Mouse (Mus musculus): Measurements from ENCODE around the gene Zfp53. TPM values are rescaled to one million over a fixed set of nuclear protein-coding genes. Genes with fewer than 3 reads are reported as not detected.
"Not testable (repeated sequence)": the region's sequence is repeated elsewhere in the genome, so short reads cannot be mapped to it uniquely, and the experiment has no call there.

The Zfp53 gene
- polyA plus RNA-seq, 1 experiment from 2014 or later: 11.2 TPM

DNA sequence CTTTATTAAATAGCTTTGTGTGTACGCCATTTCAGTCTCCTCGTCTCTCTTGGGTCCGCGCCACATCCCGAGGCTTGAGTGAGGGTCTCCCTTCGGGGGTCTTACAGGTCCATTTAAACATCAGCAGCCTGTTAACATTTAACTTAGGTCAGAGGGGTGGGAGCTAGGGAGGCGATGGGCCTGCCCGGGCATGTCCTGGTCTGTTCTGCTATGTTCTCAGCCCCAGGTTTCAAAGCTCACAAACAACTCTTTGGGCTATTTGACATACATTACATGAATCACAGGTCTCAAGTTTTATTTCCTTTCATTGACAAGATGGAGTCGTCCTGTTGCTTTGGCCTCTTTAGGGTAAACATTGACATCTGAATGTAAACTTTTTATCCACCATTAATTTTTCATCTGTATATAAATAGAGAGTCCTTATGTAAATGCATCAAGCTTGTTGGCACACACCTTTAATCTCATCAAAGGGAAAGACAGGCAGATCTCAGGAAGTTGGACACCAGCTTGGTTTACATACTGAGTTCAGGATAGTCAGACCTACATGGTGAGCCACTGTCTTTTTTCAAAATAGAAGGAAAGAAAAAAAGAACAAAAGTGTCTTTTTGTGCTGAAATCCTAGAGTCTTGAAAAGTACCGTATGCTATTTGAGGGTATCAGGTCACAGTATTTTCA, 10.6 kb upstream of the Zfp53 start:
- not testable (repeated sequence) for H3K4me2 ChIP-seq; H3K36me3 ChIP-seq; H3K27ac ChIP-seq; H3K9me3 ChIP-seq (replicated peaks); ATAC-seq (replicated peaks; ENCODE audit: low FRiP score); H3K4me1 ChIP-seq; H3K4me3 ChIP-seq (replicated peaks); H3K9ac ChIP-seq; H3K27me3 ChIP-seq
- 77% methylated on average over 10 of the region's 10 CpGs for WGBS

DNA sequence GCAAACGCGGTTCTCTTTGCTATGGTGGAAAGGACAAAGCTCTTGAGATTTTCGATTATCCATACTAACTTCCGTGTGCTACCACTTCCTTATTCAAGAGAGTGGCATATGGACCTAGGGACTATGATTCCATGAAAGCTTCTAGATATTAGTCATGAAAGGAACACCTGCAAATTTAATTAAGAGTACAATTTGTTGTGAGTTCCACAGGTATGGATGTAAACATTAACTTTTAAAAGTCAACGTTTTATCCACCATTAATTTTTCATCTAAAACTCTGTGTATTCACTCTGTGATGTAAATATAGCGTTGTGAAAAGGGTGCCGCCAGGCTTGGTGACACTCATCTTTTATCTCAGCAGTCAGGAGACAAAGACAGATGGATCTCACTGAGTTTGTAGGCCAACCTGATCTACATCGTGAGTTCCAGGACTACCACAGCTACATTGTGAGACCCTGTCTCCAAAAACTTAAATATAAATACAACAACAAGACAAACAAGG, 753 bp downstream of the Zfp53 start:
- no peaks in the 10 kb centered on the region for H3K9me3 ChIP-seq (replicated peaks)
- H3K9ac ChIP-seq: peak overlapping the region; percentile 72
- peak overlapping the region; percentile 71 for H3K4me2 ChIP-seq
- 13% methylated on average over 8 of the region's 8 CpGs for WGBS
- 0 out of 2 replicates have a peak overlapping the region, but pooled peaks have one; percentile 92 for H3K27ac ChIP-seq
- peaks cover 9% of the 10 kb centered on the region; the same call in 1 of the 2 replicates for H3K4me1 ChIP-seq
- ATAC-seq (replicated peaks; ENCODE audit: low FRiP score): no peak
- H3K4me3 ChIP-seq (replicated peaks): peak overlapping the region; percentile 76
- no peaks in the 10 kb centered on the region for H3K27me3 ChIP-seq
- H3K36me3 ChIP-seq: peaks cover 8% of the 10 kb centered on the region

DNA sequence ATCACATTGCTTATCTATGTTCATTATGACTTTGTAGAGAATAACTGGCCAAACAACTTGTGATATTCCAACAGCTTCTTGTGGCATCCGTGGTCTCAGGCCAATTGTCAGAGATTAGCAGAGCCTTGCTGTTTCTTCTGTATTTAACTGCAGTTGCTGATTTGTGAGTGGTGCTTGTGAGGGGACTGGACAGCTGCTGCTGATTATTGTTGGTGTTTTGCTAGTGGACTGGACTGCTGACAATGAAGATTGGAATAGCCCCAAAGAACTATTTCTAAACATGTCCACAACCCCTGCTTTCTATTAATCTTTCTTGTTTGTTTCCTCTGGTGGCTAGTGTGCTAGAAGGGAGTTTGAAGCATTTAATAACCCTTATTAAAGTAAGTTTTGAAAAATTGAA, 12.6 kb downstream of the Zfp53 start:
- ATAC-seq (replicated peaks; ENCODE audit: low FRiP score): no peak
- H3K4me2 ChIP-seq: no peak overlapping the region
- no peaks in the 10 kb centered on the region for H3K4me1 ChIP-seq
- no peak overlapping the region for H3K9ac ChIP-seq
- WGBS: 82% methylated on average over 1 of the region's 1 CpGs
- peaks cover 18% of the 10 kb centered on the region for H3K36me3 ChIP-seq
- H3K4me3 ChIP-seq (replicated peaks): no peak overlapping the region
- no peaks in the 10 kb centered on the region for H3K27me3 ChIP-seq
- no peak overlapping the region for H3K27ac ChIP-seq
- H3K9me3 ChIP-seq (replicated peaks): no peaks in the 10 kb centered on the region

DNA sequence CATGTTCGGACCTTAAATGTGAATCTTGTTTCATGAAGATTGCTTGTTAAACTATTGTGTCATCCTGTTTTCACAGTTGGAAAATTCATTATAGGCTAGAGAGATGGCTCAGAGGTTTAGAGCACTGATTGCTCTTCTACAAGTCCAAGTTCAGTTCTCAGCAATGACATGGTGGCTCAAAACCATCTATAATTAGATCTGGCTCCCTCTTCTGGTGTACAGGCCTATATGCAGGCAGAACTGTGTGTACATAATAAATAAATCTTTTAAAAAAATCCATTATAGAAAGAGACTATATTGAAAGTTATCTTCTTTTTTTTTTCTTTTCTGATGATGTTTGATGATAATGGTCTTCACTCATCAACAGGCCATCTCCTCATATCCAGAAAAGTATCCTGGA, 15.7 kb downstream of the Zfp53 start:
- 96% methylated on average over 1 of the region's 1 CpGs for WGBS
- H3K4me2 ChIP-seq: no peak overlapping the region
- ATAC-seq (replicated peaks; ENCODE audit: low FRiP score): no peak
- H3K4me1 ChIP-seq: no peaks in the 10 kb centered on the region
- no peak overlapping the region for H3K27ac ChIP-seq
- H3K36me3 ChIP-seq: peaks cover 29% of the 10 kb centered on the region
- H3K27me3 ChIP-seq: no peaks in the 10 kb centered on the region
- H3K9me3 ChIP-seq (replicated peaks): no peaks in the 10 kb centered on the region
- no peak overlapping the region for H3K4me3 ChIP-seq (replicated peaks)
- H3K9ac ChIP-seq: no peak overlapping the region

DNA sequence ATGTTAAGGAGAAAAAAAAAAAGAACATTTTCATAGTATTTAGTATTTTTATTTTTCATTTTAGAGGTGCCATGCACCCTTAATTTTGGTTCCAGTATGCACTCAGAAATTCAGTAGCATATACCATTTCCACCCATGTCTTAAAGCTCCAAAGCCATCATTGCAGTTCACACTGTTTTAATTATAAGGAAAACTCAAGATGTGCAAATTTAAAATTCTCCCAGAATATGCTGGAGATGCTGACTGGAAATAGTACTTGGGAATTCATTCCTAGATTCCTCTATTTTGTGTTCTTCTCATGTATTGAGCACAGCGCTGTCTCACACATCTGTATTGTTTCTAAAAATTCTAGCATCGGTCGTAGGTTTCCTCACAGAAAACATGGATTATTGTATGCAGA, 17.5 kb downstream of the Zfp53 start:
- Histone ChIP-seq H3K27me3 (no peaks in the 10 kb centered on the region), H3K9ac (no peak overlapping the region), H3K27ac (no peak overlapping the region), H3K4me1 (no peaks in the 10 kb centered on the region), H3K4me2 (no peak overlapping the region), H3K36me3 (peaks cover 39% of the 10 kb centered on the region), H3K4me3 (replicated peaks) (no peak overlapping the region), H3K9me3 (replicated peaks) (no peaks in the 10 kb centered on the region)
- WGBS: 98% methylated on average over 3 of the region's 3 CpGs
- ATAC-seq (replicated peaks; ENCODE audit: low FRiP score): no peak

DNA sequence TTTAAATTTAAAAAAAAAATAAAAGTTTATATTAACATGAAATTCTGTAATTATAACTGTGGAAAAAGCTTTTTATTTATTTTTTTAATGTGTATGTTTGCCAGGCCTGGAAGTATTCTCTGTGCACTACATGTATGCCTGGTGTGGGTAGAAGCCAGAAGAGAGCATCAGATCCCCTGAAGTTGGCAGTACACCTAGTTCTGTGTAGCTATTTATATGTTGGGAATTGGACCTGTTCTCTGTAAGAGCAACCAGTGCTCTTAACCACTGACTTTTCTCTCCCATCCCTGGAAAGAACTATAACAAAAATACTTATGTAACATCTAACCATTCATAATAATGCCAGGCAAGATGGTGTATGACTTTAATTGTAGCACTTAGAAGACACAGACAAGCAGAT, 21.0 kb downstream of the Zfp53 start:
- H3K27me3 ChIP-seq: no peaks in the 10 kb centered on the region
- H3K4me1 ChIP-seq: no peaks in the 10 kb centered on the region
- ATAC-seq (replicated peaks; ENCODE audit: low FRiP score): no peak
- H3K4me3 ChIP-seq (replicated peaks): no peak overlapping the region
- peaks cover 43% of the 10 kb centered on the region for H3K36me3 ChIP-seq
- H3K4me2 ChIP-seq: no peak overlapping the region
- H3K9me3 ChIP-seq (replicated peaks): no peaks in the 10 kb centered on the region
- H3K27ac ChIP-seq: no peak overlapping the region
- H3K9ac ChIP-seq: no peak overlapping the region

DNA sequence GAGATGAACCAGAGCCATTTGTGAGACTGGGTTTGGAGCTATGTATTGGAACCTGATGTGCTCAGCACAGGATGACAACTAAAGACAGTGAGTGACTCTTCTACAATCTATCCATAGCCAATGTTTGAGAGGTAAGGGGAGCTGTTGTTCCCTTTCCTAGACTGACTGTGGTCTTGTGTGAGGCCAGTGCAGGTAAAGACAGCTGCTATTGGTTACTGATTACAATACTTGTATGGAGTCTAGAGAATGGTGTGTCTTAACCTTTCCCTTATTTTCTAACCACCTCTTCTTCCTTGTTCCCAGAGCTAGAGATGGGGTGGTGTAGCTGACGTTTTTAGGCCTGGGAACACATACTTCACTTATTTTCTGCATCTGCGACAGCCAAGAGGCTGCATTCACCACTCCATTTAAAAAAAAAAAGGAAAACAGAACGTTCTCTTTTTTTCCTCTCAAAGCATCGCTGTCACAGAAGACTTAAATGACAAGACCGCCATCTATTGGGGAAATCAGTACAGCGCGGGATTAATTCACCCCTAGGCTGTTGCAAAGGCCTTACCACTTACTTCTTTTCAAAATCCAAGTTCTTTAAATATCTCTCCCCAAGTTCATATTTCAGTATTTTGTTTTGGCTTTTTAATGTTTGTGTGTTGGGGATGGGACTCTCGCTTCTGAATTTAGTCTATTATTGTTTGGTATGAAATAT, 26.8 kb downstream of the Zfp53 start:
- H3K4me3 ChIP-seq (replicated peaks): peak overlapping the region; percentile 62
- peaks cover 12% of the 10 kb centered on the region for H3K36me3 ChIP-seq
- H3K9me3 ChIP-seq (replicated peaks): no peaks in the 10 kb centered on the region
- peak overlapping the region; percentile 82 for H3K4me2 ChIP-seq
- peak overlapping the region; percentile 61; the same call in 1 of the 2 replicates for H3K9ac ChIP-seq
- ATAC-seq (replicated peaks; ENCODE audit: low FRiP score): peak; percentile 77
- no peaks in the 10 kb centered on the region for H3K27me3 ChIP-seq
- WGBS: 2% methylated on average over 8 of the region's 8 CpGs
- H3K27ac ChIP-seq: peak overlapping the region; percentile 96
- peaks cover 5% of the 10 kb centered on the region; the same call in 1 of the 2 replicates for H3K4me1 ChIP-seq

DNA sequence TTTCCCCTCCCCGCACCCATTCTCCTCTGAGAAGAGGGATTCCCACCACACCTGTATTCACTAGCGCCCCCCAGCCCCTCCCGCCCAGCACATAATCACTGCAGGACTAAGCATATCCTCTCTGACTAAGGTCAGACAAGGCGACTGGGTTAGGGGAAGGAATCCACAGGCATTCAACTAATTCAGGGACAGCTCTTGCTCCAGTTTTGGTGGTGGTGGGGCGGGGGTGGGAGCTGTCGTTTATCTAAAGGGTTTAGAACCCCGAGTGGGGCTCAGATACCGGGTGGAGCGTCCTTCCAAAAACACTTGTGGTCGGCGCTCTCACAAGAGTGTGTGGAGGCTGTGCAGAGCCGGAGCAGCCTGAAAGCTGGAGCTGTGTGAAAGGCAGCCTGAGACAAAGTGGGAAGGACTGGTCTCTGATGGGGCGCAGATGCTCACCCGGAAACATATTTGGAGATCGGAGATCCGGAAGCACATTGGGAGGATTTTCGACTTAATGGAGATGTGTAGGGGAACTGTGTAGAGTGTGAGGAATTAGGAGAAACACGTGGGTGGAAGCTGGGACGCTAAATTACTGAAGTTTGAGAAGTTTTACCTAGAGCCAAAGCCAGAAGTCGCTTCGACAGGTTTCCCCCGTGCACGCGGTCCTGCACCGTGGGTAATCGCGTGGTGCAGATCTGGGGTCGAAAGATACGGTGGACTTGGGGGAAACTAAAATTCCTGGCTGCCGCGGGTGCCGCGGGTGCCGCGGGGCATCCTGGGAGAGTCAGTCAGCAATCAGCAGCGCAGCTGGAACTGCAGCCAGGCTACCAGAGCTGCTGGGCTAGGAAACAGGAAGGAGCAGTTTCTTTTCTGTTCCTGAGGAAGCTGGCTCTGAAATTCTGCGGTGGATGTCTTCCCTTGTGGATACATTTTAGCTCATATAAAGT, 27.7 kb downstream of the Zfp53 start:
- H3K4me3 ChIP-seq (replicated peaks): peak overlapping the region; percentile 62
- no peaks in the 10 kb centered on the region for H3K27me3 ChIP-seq
- H3K4me1 ChIP-seq: peaks cover 5% of the 10 kb centered on the region; the same call in 1 of the 2 replicates
- H3K27ac ChIP-seq: peak overlapping the region; percentile 96
- H3K4me2 ChIP-seq: peak overlapping the region; percentile 82
- H3K36me3 ChIP-seq: peaks cover 5% of the 10 kb centered on the region; the same call in 1 of the 2 replicates
- under 1% methylated on average over 37 of the region's 37 CpGs for WGBS
- no peaks in the 10 kb centered on the region for H3K9me3 ChIP-seq (replicated peaks)
- H3K9ac ChIP-seq: peak overlapping the region; percentile 61
- ATAC-seq (replicated peaks; ENCODE audit: low FRiP score): peak; percentile 94

DNA sequence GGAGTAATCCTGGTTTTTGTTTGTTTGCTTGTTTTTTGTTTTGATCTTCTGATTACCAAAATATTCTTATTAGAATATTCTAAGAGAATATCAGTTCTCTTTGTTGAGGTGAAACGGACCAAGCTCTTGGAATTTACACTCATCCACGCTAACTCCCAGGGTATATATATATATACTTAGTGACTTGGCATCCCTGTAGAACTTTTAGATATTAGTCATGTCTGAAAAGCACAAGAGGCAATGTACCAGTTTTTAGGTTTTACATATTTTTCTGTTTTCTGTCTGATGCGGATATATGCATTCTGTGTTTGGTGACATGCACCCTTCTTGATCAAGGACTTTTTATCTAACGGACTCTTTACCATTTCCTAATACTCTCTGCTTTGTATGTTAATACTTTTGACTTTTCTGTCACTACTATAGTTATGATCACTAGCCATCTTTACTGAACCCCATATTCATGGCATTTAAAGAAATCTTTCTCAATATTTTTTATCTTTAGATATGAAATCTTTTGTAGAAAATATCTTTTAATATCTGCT, 28.4 kb downstream of the Zfp53 start:
- peaks cover 2% of the 10 kb centered on the region; the same call in 1 of the 2 replicates for H3K36me3 ChIP-seq
- ATAC-seq (replicated peaks; ENCODE audit: low FRiP score): no peak
- peaks cover 5% of the 10 kb centered on the region; the same call in 1 of the 2 replicates for H3K4me1 ChIP-seq
- 36% methylated on average over 4 of the region's 4 CpGs for WGBS
- H3K4me3 ChIP-seq (replicated peaks): peak overlapping the region; percentile 62
- H3K9me3 ChIP-seq (replicated peaks): no peaks in the 10 kb centered on the region
- H3K27ac ChIP-seq: peak overlapping the region; percentile 96
- peak overlapping the region; percentile 82 for H3K4me2 ChIP-seq
- peak overlapping the region; percentile 61; the same call in 1 of the 2 replicates for H3K9ac ChIP-seq
- no peaks in the 10 kb centered on the region for H3K27me3 ChIP-seq

DNA sequence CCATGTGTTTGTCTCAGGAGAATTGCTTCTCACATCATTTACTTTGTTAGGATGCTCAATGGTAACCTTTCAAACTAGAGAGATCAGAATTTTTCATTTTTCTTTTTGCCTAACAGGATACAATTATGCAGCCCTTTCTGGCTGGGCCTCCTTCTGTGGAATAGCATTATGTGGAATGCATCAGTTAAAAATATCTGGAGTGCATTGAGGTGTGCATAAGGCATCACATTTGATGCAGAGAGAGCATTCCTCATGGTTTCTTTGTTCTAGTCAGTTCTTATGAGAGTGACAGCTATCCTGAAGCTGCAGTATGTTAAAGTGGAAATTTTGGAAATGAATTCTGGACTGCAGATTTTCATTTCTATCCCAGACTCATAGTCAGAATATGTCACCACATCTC, 37.5 kb downstream of the Zfp53 start:
- Histone ChIP-seq H3K4me3 (replicated peaks) (no peak overlapping the region), H3K36me3 (no peaks in the 10 kb centered on the region), H3K27me3 (no peaks in the 10 kb centered on the region), H3K9me3 (replicated peaks) (no peaks in the 10 kb centered on the region), H3K9ac (no peak overlapping the region), H3K4me1 (peaks cover 3% of the 10 kb centered on the region), H3K27ac (no peak overlapping the region), H3K4me2 (no peak overlapping the region)
- ATAC-seq (replicated peaks; ENCODE audit: low FRiP score): no peak

DNA sequence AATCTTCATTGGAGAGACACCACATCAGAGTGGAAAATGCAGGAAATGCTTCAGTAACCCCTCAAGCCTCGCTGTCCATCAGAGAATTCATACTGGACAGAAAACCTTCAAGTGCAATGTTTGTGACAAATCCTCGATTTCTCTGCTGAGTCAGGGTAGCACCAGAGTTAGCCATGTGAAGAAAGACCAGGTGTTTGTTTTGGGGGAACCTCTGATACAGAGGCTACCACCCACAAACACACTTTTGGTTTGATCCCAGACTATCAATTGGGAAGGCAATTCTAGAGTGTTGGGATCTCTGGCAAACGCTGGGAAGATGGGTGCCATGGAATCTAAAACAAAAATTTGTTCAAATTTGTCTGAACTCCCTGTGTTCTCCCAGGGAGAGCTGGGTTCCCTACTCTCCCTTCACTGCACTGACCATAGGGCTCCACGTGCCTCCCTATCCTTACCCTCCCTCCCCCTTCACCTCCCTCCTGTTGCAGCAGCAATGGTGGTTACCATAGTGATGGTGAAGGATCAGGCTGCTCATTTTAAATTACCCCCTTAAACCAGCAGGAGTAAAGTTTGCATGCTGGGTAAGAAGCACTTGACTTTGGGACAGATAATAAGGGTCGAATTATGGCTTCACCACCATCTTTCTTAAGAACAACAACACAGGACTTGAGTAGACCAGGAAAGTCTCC, 42.0 kb downstream of the Zfp53 start:
- Histone ChIP-seq H3K4me2 (no peak overlapping the region), H3K9me3 (replicated peaks) (no peaks in the 10 kb centered on the region), H3K4me3 (replicated peaks) (no peak overlapping the region), H3K27me3 (no peaks in the 10 kb centered on the region), H3K4me1 (peaks cover 30% of the 10 kb centered on the region), H3K36me3 (no peaks in the 10 kb centered on the region), H3K27ac (no peak overlapping the region), H3K9ac (no peak overlapping the region)
- WGBS: 77% methylated on average over 5 of the region's 5 CpGs
- ATAC-seq (replicated peaks; ENCODE audit: low FRiP score): no peak

All from kidney, embryonic 15.5 days (tissue).